Mouse (Mus musculus): ENCODE data around the gene Nrcam.

Nrcam gene

GRCm38 (mm10) chr12:44371076-44371710 is 42.5 kb downstream of the Nrcam start:
- DNase-seq, result no peak

GRCm38 (mm10) chr12:44375956-44376355 is 47.3 kb downstream of the Nrcam start:
- DNase-seq, result no peak

- no peak for DNase-seq
Measured at GRCm38 (mm10) chr12:44378431-44379161, 49.9 kb downstream of the Nrcam start.

GRCm38 (mm10) chr12:44380805-44381204 is 52.1 kb downstream of the Nrcam start:
- DNase-seq, result no peak

- DNase-seq, result no peak
Measured at GRCm38 (mm10) chr12:44386398-44386797, 57.7 kb downstream of the Nrcam start.

GRCm38 (mm10) chr12:44388220-44388619 is 59.5 kb downstream of the Nrcam start:
- no peak for DNase-seq

- no peak for DNase-seq
Measured at GRCm38 (mm10) chr12:44390391-44391137, 61.9 kb downstream of the Nrcam start.

- no peak for DNase-seq
Measured at GRCm38 (mm10) chr12:44394901-44395300, 66.2 kb downstream of the Nrcam start.

- DNase-seq, result no peak
Measured at GRCm38 (mm10) chr12:44397782-44398181, 69.1 kb downstream of the Nrcam start.

GRCm38 (mm10) chr12:44402134-44402533 is 73.4 kb downstream of the Nrcam start:
- no peak for DNase-seq

GRCm38 (mm10) chr12:44403270-44403669 is 74.6 kb downstream of the Nrcam start:
- DNase-seq, result no peak

GRCm38 (mm10) chr12:44403731-44404424 is 75.2 kb downstream of the Nrcam start:
- DNase-seq, result no peak

- DNase-seq, result no peak
Measured at GRCm38 (mm10) chr12:44409786-44410185, 81.1 kb downstream of the Nrcam start.

GRCm38 (mm10) chr12:44411031-44411430 is 82.3 kb downstream of the Nrcam start:
- DNase-seq, result no peak

GRCm38 (mm10) chr12:44422154-44422866 is 93.6 kb downstream of the Nrcam start:
- DNase-seq, result no peak

GRCm38 (mm10) chr12:44422867-44423255 is 94.2 kb downstream of the Nrcam start:
- DNase-seq, result no peak

- DNase-seq, result no peak
Measured at GRCm38 (mm10) chr12:44424011-44424410, 95.3 kb downstream of the Nrcam start.

GRCm38 (mm10) chr12:44425040-44425439 is 96.4 kb downstream of the Nrcam start:
- no peak for DNase-seq

- no peak for DNase-seq
Measured at GRCm38 (mm10) chr12:44430335-44430734, 101.7 kb downstream of the Nrcam start.

- no peak for DNase-seq
Measured at GRCm38 (mm10) chr12:44430996-44431395, 102.3 kb downstream of the Nrcam start.

- DNase-seq, result no peak
Measured at GRCm38 (mm10) chr12:44432727-44433126, 104.0 kb downstream of the Nrcam start.

GRCm38 (mm10) chr12:44437046-44437827 is 108.6 kb downstream of the Nrcam start:
- no peak for DNase-seq
